ENCODE assay signal across 9 mouse cellular contexts in the genomic region with DNA sequence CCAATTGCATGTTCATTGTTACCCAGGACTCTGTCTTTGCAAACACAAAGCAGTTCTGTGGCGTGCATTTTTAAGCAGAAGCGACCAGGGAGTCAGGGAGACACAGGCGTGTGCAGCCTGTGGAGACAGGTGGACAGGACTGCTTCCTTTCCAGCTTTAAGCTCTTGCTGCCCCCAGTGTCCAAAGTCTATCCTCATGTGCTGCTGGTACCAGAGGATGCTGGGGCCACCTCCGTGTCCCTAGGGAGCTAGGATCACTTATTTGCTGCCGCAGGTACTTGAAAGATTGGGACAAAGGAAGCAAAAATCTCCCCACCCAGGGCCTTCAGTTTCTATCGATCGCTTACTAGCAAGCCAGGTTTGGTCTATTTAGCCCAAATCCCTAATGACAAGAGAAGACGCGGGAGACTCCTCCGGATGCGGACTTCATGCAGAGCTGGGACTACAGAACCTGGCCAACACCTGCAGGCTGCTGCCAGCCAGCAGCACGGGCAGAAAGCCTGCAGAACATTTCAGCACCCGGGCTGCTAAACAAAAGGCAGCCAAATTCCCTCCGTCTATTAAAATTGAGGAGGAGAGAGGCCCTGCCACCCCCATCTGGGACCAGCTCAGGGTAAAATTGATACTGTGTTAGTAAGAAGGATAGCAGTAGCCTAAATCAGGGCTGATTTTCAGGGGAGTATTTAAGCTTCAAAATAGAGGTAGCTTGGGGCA.
DNase-seq lines count a peak whose midpoint lies in the region; ATAC-seq lines count a peak whose summit lies in the region.
"Had no signal": no experiment of that assay in that cellular context is flagged by ENCODE, and none has a peak within 500 bp of the region (broad histone marks: within the 10 kb centered on the region; RNA-seq: fewer than 3 reads in every experiment).

No protein-coding gene starts in this region.

- peak; percentile 62 for ATAC-seq in forebrain, embryonic 16.5 days
- peak; percentile 50; the same call in 1 of the 2 replicates for ATAC-seq in midbrain, embryonic 12.5 days (ENCODE audit: low FRiP score, low read depth)

- DNase-seq in R1 (ENCODE audit: low read depth, low spot score), result peak; percentile 19
- peak; percentile 23 to 47 for DNase-seq in cerebellum, postnatal 14 days
- no peak for DNase-seq in right cerebral cortex, postnatal 36 days (ENCODE audit: low spot score in 2 of 2)
- DNase-seq in left cerebral cortex, postnatal 4 days, result no peak
- no peak for DNase-seq in urinary bladder, postnatal 4 days (ENCODE audit: low spot score in 2 of 2)
- DNase-seq in layer of hippocampus, adult 8-10 months (ENCODE audit: low spot score in 2 of 2), result no peak
- DNase-seq: lung, postnatal 36 days had no signal

- H3K27me3 ChIP-seq in forebrain, embryonic 16.5 days (replicated peaks; ENCODE audit: control insufficient read depth, insufficient read depth, low read length), result peaks cover 39% of the 10 kb centered on the region
- H3K27me3 ChIP-seq in midbrain, embryonic 12.5 days, result peaks cover 12% of the 10 kb centered on the region; the same call in 1 of the 2 replicates

- H3K36me3 ChIP-seq in forebrain, embryonic 16.5 days (ENCODE audit: control insufficient read depth, insufficient read depth), result no peaks in the 10 kb centered on the region
- H3K36me3 ChIP-seq in midbrain, embryonic 12.5 days, result no peaks in the 10 kb centered on the region

- intact Hi-C loops in left cerebral cortex, postnatal 4 days (cut with DNase I), result no loop called here

- H3K4me3 ChIP-seq in forebrain, embryonic 16.5 days (replicated peaks; ENCODE audit: low read length), result no peak overlapping the region
- H3K4me3 ChIP-seq in midbrain, embryonic 12.5 days, result peak overlapping the region; percentile 22

- peak overlapping the region; percentile 44 for H3K27ac ChIP-seq in forebrain, embryonic 16.5 days (ENCODE audit: low read length)
- H3K27ac ChIP-seq in midbrain, embryonic 12.5 days (replicated peaks), result peak overlapping the region; percentile 83

- WGBS in forebrain, embryonic 16.5 days, result 4% methylated on average over 14 of the region's 14 CpGs
- WGBS in midbrain, embryonic 12.5 days, result 5% methylated on average over 14 of the region's 14 CpGs

- H3K9ac ChIP-seq in forebrain, embryonic 16.5 days (replicated peaks; ENCODE audit: low read depth, low read length), result peak overlapping the region; percentile 0; the same call in 1 of the 2 replicates
- H3K9ac ChIP-seq in midbrain, embryonic 12.5 days (replicated peaks), result peak overlapping the region; percentile 24

- H3K9me3 ChIP-seq in forebrain, embryonic 16.5 days (ENCODE audit: control insufficient read depth, low read length), result no peaks in the 10 kb centered on the region
- no peaks in the 10 kb centered on the region for H3K9me3 ChIP-seq in midbrain, embryonic 12.5 days

- H3K4me2 ChIP-seq in forebrain, embryonic 16.5 days (ENCODE audit: low read length), result peak overlapping the region; percentile 43
- peak overlapping the region; percentile 46 for H3K4me2 ChIP-seq in midbrain, embryonic 12.5 days (replicated peaks)

- H3K4me1 ChIP-seq in forebrain, embryonic 16.5 days (replicated peaks; ENCODE audit: control insufficient read depth, insufficient read depth, low read length), result peaks cover 17% of the 10 kb centered on the region
- peaks cover 24% of the 10 kb centered on the region for H3K4me1 ChIP-seq in midbrain, embryonic 12.5 days

Comparison
In these comparisons a context has a peak if more than half of its experiments do, and no peak if none do; other contexts are left out.
1. DNase-seq: peak in R1 (single experiment) and cerebellum, postnatal 14 days (2 of 2); none in right cerebral cortex, postnatal 36 days (0 of 2), left cerebral cortex, postnatal 4 days (single experiment), urinary bladder, postnatal 4 days (0 of 2) and layer of hippocampus, adult 8-10 months (0 of 2).